Mouse (Mus musculus) embryonic fibroblast, embryonic 13.5 days (primary cell): ENCODE measurements around the gene Irak3. TPM values are rescaled to one million over a fixed set of nuclear protein-coding genes. Genes with fewer than 3 reads are reported as not detected.

Source experiments
- H3K27ac ChIP-seq: 2 replicates; pipeline ENCODE4 v1.5.1; 2012; ENCODE audit warnings: low read length, control low read depth, inconsistent platforms; ENCODE audit not compliant: insufficient read depth
- H3K4me1 ChIP-seq: 2 replicates; pipeline ENCODE4 v1.6.1; 2011; ENCODE audit warnings: low read length; ENCODE audit not compliant: control insufficient read depth, insufficient read depth
- H3K4me3 ChIP-seq: 2 replicates; pipeline ENCODE4 v1.5.1; 2011; ENCODE audit warnings: mild to moderate bottlenecking, control low read depth, low read length; ENCODE audit not compliant: insufficient read depth
- CTCF ChIP-seq: IDR thresholded peaks from 2 replicates; pipeline ENCODE4 v1.5.1; 2011; ENCODE audit warnings: mild to moderate bottlenecking, control low read depth, low read length, moderate library complexity, borderline replicate concordance; ENCODE audit not compliant: insufficient read depth
- POLR2A ChIP-seq: IDR thresholded peaks from 2 replicates; pipeline ENCODE4 v1.6.1; 2011; ENCODE audit warnings: low read depth, mild to moderate bottlenecking, control low read depth, low read length, moderate library complexity
- polyA plus RNA-seq: library from polyadenylated mRNA; stranded (reverse); fragments of >200 nt; gene quantifications from 2 replicates; pipeline ENCODE4 v1.2.4, GENCODE M21; 2011; ENCODE audit warnings: low read depth; ENCODE audit not compliant: missing spikeins, insufficient read length

Gene Irak3
- polyA plus RNA-seq, 1 experiment: 7.7 TPM

- H3K27ac ChIP-seq: no peak overlapping the region
- TF ChIP-seq CTCF: no peak
- TF ChIP-seq POLR2A: no peak
- no peaks in the 10 kb centered on the region for H3K4me1 ChIP-seq
- H3K4me3 ChIP-seq: no peak overlapping the region
These were observed 12.7 kb downstream of the Irak3 start for GRCm38 (mm10) chr10:120189276-120189675.

- Histone ChIP-seq H3K4me1 (no peaks in the 10 kb centered on the region), H3K4me3 (no peak overlapping the region), H3K27ac (no peak overlapping the region)
- TF ChIP-seq CTCF (no peak), POLR2A (no peak)
These were observed 13.4 kb downstream of the Irak3 start for GRCm38 (mm10) chr10:120188513-120188912.

- TF ChIP-seq CTCF (no peak), POLR2A (no peak)
- H3K27ac ChIP-seq: no peak overlapping the region
- H3K4me3 ChIP-seq: no peak overlapping the region
- no peaks in the 10 kb centered on the region for H3K4me1 ChIP-seq
These were observed 18.6 kb downstream of the Irak3 start for GRCm38 (mm10) chr10:120183342-120183741.

- no peak overlapping the region for H3K27ac ChIP-seq
- no peaks in the 10 kb centered on the region for H3K4me1 ChIP-seq
- TF ChIP-seq CTCF: no peak
- TF ChIP-seq POLR2A: no peak
- no peak overlapping the region for H3K4me3 ChIP-seq
These were observed 19.0 kb downstream of the Irak3 start for GRCm38 (mm10) chr10:120182887-120183286.

GRCm38 (mm10) chr10:120174192-120174705 lies 27.7 kb downstream of the Irak3 start:
- H3K4me3 ChIP-seq: no peak overlapping the region
- H3K27ac ChIP-seq: no peak overlapping the region
- no peak for TF ChIP-seq POLR2A
- TF ChIP-seq CTCF: no peak
- no peaks in the 10 kb centered on the region for H3K4me1 ChIP-seq

GRCm38 (mm10) chr10:120171340-120171739 lies 30.6 kb downstream of the Irak3 start:
- TF ChIP-seq CTCF: no peak
- TF ChIP-seq POLR2A: no peak
- H3K4me3 ChIP-seq: no peak overlapping the region
- no peaks in the 10 kb centered on the region for H3K4me1 ChIP-seq
- H3K27ac ChIP-seq: no peak overlapping the region

- TF ChIP-seq POLR2A (no peak), CTCF (no peak)
- H3K27ac ChIP-seq: no peak overlapping the region
- no peaks in the 10 kb centered on the region for H3K4me1 ChIP-seq
- no peak overlapping the region for H3K4me3 ChIP-seq
These were observed 31.7 kb downstream of the Irak3 start for GRCm38 (mm10) chr10:120170277-120170676.

GRCm38 (mm10) chr10:120169841-120170240 lies 32.1 kb downstream of the Irak3 start:
- H3K4me1 ChIP-seq: no peaks in the 10 kb centered on the region
- no peak for TF ChIP-seq POLR2A
- TF ChIP-seq CTCF: no peak
- no peak overlapping the region for H3K4me3 ChIP-seq
- no peak overlapping the region for H3K27ac ChIP-seq

GRCm38 (mm10) chr10:120169064-120169463 lies 32.9 kb downstream of the Irak3 start:
- Histone ChIP-seq H3K27ac (no peak overlapping the region), H3K4me1 (no peaks in the 10 kb centered on the region), H3K4me3 (no peak overlapping the region)
- TF ChIP-seq POLR2A (no peak), CTCF (no peak)

- no peak overlapping the region for H3K4me3 ChIP-seq
- H3K27ac ChIP-seq: no peak overlapping the region
- TF ChIP-seq CTCF (no peak), POLR2A (no peak)
- no peaks in the 10 kb centered on the region for H3K4me1 ChIP-seq
These were observed 33.9 kb downstream of the Irak3 start for GRCm38 (mm10) chr10:120168070-120168469.
